ENCODE assay signal across 20 mouse cellular contexts in genomic region chr9:15245319-15246075, GRCm38 (mm10). TPM values are rescaled to one million over a fixed set of nuclear protein-coding genes. Genes with fewer than 3 reads are reported as not detected.
DNase-seq lines count a peak whose midpoint lies in the region; ATAC-seq and TF ChIP-seq lines count a peak whose summit lies in the region.
"Had no signal": no experiment of that assay in that cellular context is flagged by ENCODE, and none has a peak within 500 bp of the region (broad histone marks: within the 10 kb centered on the region; RNA-seq: fewer than 3 reads in every experiment).

No protein-coding gene starts in this region.

- peak overlapping the region; percentile 37; the same call in 1 of the 2 replicates for H3K4me2 ChIP-seq in intestine, postnatal 0 days (replicated peaks; ENCODE audit: low read depth)
- H3K4me2 ChIP-seq in stomach, embryonic 14.5 days (replicated peaks; ENCODE audit: low read depth, low read length) = no peak overlapping the region
- H3K4me2 ChIP-seq in midbrain, embryonic 16.5 days (ENCODE audit: low read length) = no peak overlapping the region
- H3K4me2 ChIP-seq: embryonic facial prominence, embryonic 15.5 days; lung, embryonic 14.5 days had no signal

- H3K4me1 ChIP-seq in kidney, adult 2 months (ENCODE audit: control insufficient read depth, insufficient read depth, low read length) = peaks cover 15% of the 10 kb centered on the region
- H3K4me1 ChIP-seq in intestine, postnatal 0 days (replicated peaks; ENCODE audit: control insufficient read depth, insufficient read depth, low read length) = peaks cover 16% of the 10 kb centered on the region
- no peaks in the 10 kb centered on the region for H3K4me1 ChIP-seq in stomach, embryonic 14.5 days (ENCODE audit: control insufficient read depth, insufficient read depth, low read length)
- no peaks in the 10 kb centered on the region for H3K4me1 ChIP-seq in midbrain, embryonic 16.5 days (ENCODE audit: control insufficient read depth, insufficient read depth, low read length)
- H3K4me1 ChIP-seq: embryonic facial prominence, embryonic 15.5 days; forebrain, embryonic 10.5 days had no signal

- no peaks in the 10 kb centered on the region for H3K36me3 ChIP-seq in kidney, adult 2 months (ENCODE audit: control insufficient read depth, insufficient read depth, low read length)
- no peaks in the 10 kb centered on the region for H3K36me3 ChIP-seq in intestine, postnatal 0 days (ENCODE audit: control insufficient read depth, insufficient read depth)
- H3K36me3 ChIP-seq in stomach, embryonic 14.5 days (ENCODE audit: control insufficient read depth, insufficient read depth, low read length) = no peaks in the 10 kb centered on the region
- H3K36me3 ChIP-seq in midbrain, embryonic 16.5 days (ENCODE audit: control insufficient read depth, insufficient read depth, low read length) = no peaks in the 10 kb centered on the region
- H3K36me3 ChIP-seq: embryonic facial prominence, embryonic 15.5 days; forebrain, embryonic 10.5 days had no signal

- no peaks in the 10 kb centered on the region for H3K27me3 ChIP-seq in kidney, adult 2 months (replicated peaks; ENCODE audit: control insufficient read depth, insufficient read depth, low read length)
- no peaks in the 10 kb centered on the region for H3K27me3 ChIP-seq in intestine, postnatal 0 days (replicated peaks; ENCODE audit: control insufficient read depth, insufficient read depth, low read length)
- H3K27me3 ChIP-seq in stomach, embryonic 14.5 days (ENCODE audit: control insufficient read depth, insufficient read depth, low read length) = no peaks in the 10 kb centered on the region
- no peaks in the 10 kb centered on the region for H3K27me3 ChIP-seq in midbrain, embryonic 16.5 days (ENCODE audit: control insufficient read depth, insufficient read depth, low read depth, low read length)
- H3K27me3 ChIP-seq: embryonic facial prominence, embryonic 15.5 days had no signal

- DNase-seq in kidney, adult 2 months = peak; percentile 72
- DNase-seq in kidney, postnatal 10 days = no peak
- DNase-seq in gonadal fat pad, adult 2 months (ENCODE audit: low read depth) = peak; percentile 68
- no peak for DNase-seq in retina, postnatal 1 day
- no peak for DNase-seq in ovary, postnatal 36 days (ENCODE audit: low spot score)
- DNase-seq: B cell, adult 2 months; cerebellum, adult 2 months; cerebellum, postnatal 36 days; forebrain, postnatal 0 days; gastrocnemius, adult 2 months; heart, postnatal 4 days; lung, embryonic 14.5 days; lung, postnatal 4 days; right cerebral cortex, postnatal 4 days had no signal

- no peaks in the 10 kb centered on the region for H3K9me3 ChIP-seq in intestine, postnatal 0 days (ENCODE audit: control insufficient read depth)
- no peaks in the 10 kb centered on the region for H3K9me3 ChIP-seq in stomach, embryonic 14.5 days (ENCODE audit: control insufficient read depth, low read depth, low read length)
- H3K9me3 ChIP-seq in midbrain, embryonic 16.5 days (replicated peaks; ENCODE audit: control insufficient read depth, low read length, poor library complexity, severe bottlenecking) = no peaks in the 10 kb centered on the region
- H3K9me3 ChIP-seq: embryonic facial prominence, embryonic 15.5 days; forebrain, embryonic 10.5 days had no signal

- 46% methylated on average over 14 of the region's 14 CpGs for WGBS in kidney, adult 2 months
- WGBS in intestine, postnatal 0 days = 36% methylated on average over 14 of the region's 14 CpGs
- 59% methylated on average over 14 of the region's 14 CpGs for WGBS in stomach, embryonic 14.5 days
- WGBS in midbrain, embryonic 16.5 days = 79% methylated on average over 14 of the region's 14 CpGs

- TF ChIP-seq CTCF in kidney, adult 2 months (conservative IDR thresholded peaks at IDR 0.05; ENCODE audit: insufficient read depth, insufficient read length, low read depth, low read length) = no peak
- no peak for TF ChIP-seq CTCF in intestine, postnatal 0 days (IDR thresholded peaks at IDR 0.05; ENCODE audit: low read depth)

- no peak for TF ChIP-seq POLR2A in kidney, adult 2 months (IDR thresholded peaks at IDR 0.05; ENCODE audit: low read depth, low read length)

- peak overlapping the region; percentile 1; the same call in 1 of the 2 replicates for H3K4me3 ChIP-seq in kidney, adult 2 months (ENCODE audit: insufficient read depth, low read depth, low read length)
- no peak overlapping the region for H3K4me3 ChIP-seq in intestine, postnatal 0 days (ENCODE audit: low read depth, low read length)
- no peak overlapping the region for H3K4me3 ChIP-seq in stomach, embryonic 14.5 days (ENCODE audit: low read depth, low read length)
- H3K4me3 ChIP-seq in midbrain, embryonic 16.5 days (ENCODE audit: low read depth, low read length) = no peak overlapping the region
- H3K4me3 ChIP-seq: embryonic facial prominence, embryonic 15.5 days; forebrain, embryonic 10.5 days; gastrocnemius, adult 2 months had no signal

- ATAC-seq in intestine, postnatal 0 days = peak; percentile 88
- ATAC-seq in stomach, embryonic 14.5 days (ENCODE audit: insufficient number of reproducible peaks, insufficient read depth, low FRiP score, low read depth) = peak; percentile 43; the same call in 1 of the 2 replicates
- ATAC-seq in midbrain, embryonic 16.5 days = no peak
- ATAC-seq: forebrain, postnatal 0 days; hindbrain, embryonic 16.5 days had no signal

- peak overlapping the region; percentile 77 for H3K27ac ChIP-seq in kidney, adult 2 months (ENCODE audit: insufficient read depth, low read depth, low read length)
- H3K27ac ChIP-seq in intestine, postnatal 0 days (ENCODE audit: low read depth, low read length) = peak overlapping the region; percentile 58
- peak overlapping the region; percentile 33; the same call in 1 of the 2 replicates for H3K27ac ChIP-seq in stomach, embryonic 14.5 days (ENCODE audit: low read length)
- no peak overlapping the region for H3K27ac ChIP-seq in midbrain, embryonic 16.5 days (ENCODE audit: low read length)
- H3K27ac ChIP-seq: embryonic facial prominence, embryonic 15.5 days; forebrain, embryonic 10.5 days; gastrocnemius, adult 2 months had no signal

- H3K9ac ChIP-seq in intestine, postnatal 0 days (ENCODE audit: low read depth, low read length) = no peak overlapping the region
- no peak overlapping the region; the same call in 1 of the 2 replicates for H3K9ac ChIP-seq in stomach, embryonic 14.5 days (replicated peaks; ENCODE audit: low read depth, low read length)
- no peak overlapping the region for H3K9ac ChIP-seq in midbrain, embryonic 16.5 days (ENCODE audit: low read depth, low read length)
- H3K9ac ChIP-seq: embryonic facial prominence, embryonic 15.5 days; forebrain, postnatal 0 days; lung, embryonic 14.5 days had no signal

RNA-seq across cellular contexts. Expression of gene Vstm5, which starts 6.7 kb away (rescaled TPM):
- polyA plus RNA-seq in kidney, adult 2 months (2012; rRNA removed) = 11.6 and 15.6 TPM in 2 replicates
- 5.1 and 5.9 TPM in 2 replicates for polyA plus RNA-seq in gonadal fat pad, adult 2 months (2012; rRNA removed)
- 4.4 TPM in 2 replicates for polyA plus RNA-seq in intestine, postnatal 0 days (2015; fragmentation: Nextera tagmentation; extraction: Ambion mirVana)
- polyA plus RNA-seq in stomach, embryonic 14.5 days (2014; fragmentation: Nextera tagmentation; extraction: Ambion mirVana) = 8.2 and 9.4 TPM in 2 replicates
- 22.0 and 29.5 TPM in 2 replicates for polyA plus RNA-seq in midbrain, embryonic 16.5 days (2015; fragmentation: Nextera tagmentation; extraction: Ambion mirVana)

RNA-seq across cellular contexts. Expression of gene Med17, which starts 34.2 kb away (rescaled TPM):
- 20.5 and 21.3 TPM in 2 replicates for polyA plus RNA-seq in kidney, adult 2 months (2012; rRNA removed)
- polyA plus RNA-seq in gonadal fat pad, adult 2 months (2012; rRNA removed) = 26.6 and 31.6 TPM in 2 replicates
- 18.1 and 20.4 TPM in 2 replicates for polyA plus RNA-seq in intestine, postnatal 0 days (2015; fragmentation: Nextera tagmentation; extraction: Ambion mirVana)
- polyA plus RNA-seq in stomach, embryonic 14.5 days (2014; fragmentation: Nextera tagmentation; extraction: Ambion mirVana) = 39.8 and 43.1 TPM in 2 replicates
- polyA plus RNA-seq in midbrain, embryonic 16.5 days (2015; fragmentation: Nextera tagmentation; extraction: Ambion mirVana) = 29.1 and 29.7 TPM in 2 replicates

Comparison
In these comparisons a context has a peak if more than half of its experiments do, and no peak if none do; other contexts are left out.
1. DNase-seq: peak in kidney, adult 2 months (single experiment) and gonadal fat pad, adult 2 months (single experiment); none in kidney, postnatal 10 days (single experiment), retina, postnatal 1 day (single experiment) and ovary, postnatal 36 days (single experiment).